Mouse (Mus musculus): ENCODE data around the gene Gse1. TPM values are rescaled to one million over a fixed set of nuclear protein-coding genes. Genes with fewer than 3 reads are reported as not detected.

Gse1 gene
- polyA plus RNA-seq, 1 experiment from 2014 or later = 20.7 TPM

DNA sequence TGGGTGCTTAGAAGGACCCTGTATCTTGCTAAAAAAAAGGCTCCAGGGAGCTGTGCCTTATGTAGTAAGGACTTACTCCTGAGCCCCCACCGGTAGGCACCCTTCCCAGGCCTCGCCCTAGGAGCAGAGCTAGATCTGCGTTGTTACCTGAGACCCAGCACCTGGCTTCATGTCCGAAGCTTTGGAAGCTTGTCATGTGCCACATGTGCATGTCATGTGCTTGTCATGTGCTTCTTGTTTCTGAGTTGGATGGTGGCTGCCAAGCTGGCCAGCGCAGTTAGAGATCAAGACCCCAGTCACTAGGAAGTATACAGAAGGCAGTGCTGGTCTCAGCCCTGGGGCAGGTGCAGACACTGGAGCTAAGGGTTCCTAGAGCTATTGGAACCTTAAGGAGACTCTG is 273.2 kb downstream of the Gse1 start:
- peaks cover 21% of the 10 kb centered on the region; the same call in 1 of the 2 replicates for H3K27me3 ChIP-seq (ENCODE audit: control insufficient read depth, insufficient read depth, low read length)
- no peaks in the 10 kb centered on the region for H3K9me3 ChIP-seq (ENCODE audit: control insufficient read depth, low read length)
- H3K9ac ChIP-seq (ENCODE audit: low read length) = no peak overlapping the region
- ATAC-seq (ENCODE audit: low FRiP score) (no peak), DNase-seq (ENCODE audit: low spot score, missing footprints) (no peak)
- H3K4me3 ChIP-seq (ENCODE audit: low read depth, low read length) = no peak overlapping the region
- WGBS = 91% methylated on average over 5 of the region's 5 CpGs
- peaks cover 91% of the 10 kb centered on the region for H3K4me1 ChIP-seq (ENCODE audit: control insufficient read depth, insufficient read depth, low read length)
- no peaks in the 10 kb centered on the region for H3K36me3 ChIP-seq (ENCODE audit: control insufficient read depth, insufficient read depth, low read length)
- H3K4me2 ChIP-seq = no peak overlapping the region
- no peak overlapping the region for H3K27ac ChIP-seq (ENCODE audit: low read depth, low read length)

- H3K27ac ChIP-seq (ENCODE audit: low read depth, low read length) = no peak overlapping the region
- no peak overlapping the region for H3K9ac ChIP-seq (ENCODE audit: low read length)
- ATAC-seq (ENCODE audit: low FRiP score) = no peak
- no peak for DNase-seq (ENCODE audit: low spot score, missing footprints)
- 63% methylated on average over 5 of the region's 5 CpGs for WGBS
- H3K4me2 ChIP-seq = no peak overlapping the region
- H3K36me3 ChIP-seq (ENCODE audit: control insufficient read depth, insufficient read depth, low read length) = no peaks in the 10 kb centered on the region
- peaks cover 90% of the 10 kb centered on the region for H3K4me1 ChIP-seq (ENCODE audit: control insufficient read depth, insufficient read depth, low read length)
- H3K4me3 ChIP-seq (ENCODE audit: low read depth, low read length) = no peak overlapping the region
- H3K9me3 ChIP-seq (ENCODE audit: control insufficient read depth, low read length) = no peaks in the 10 kb centered on the region
- peaks cover 17% of the 10 kb centered on the region; the same call in 1 of the 2 replicates for H3K27me3 ChIP-seq (ENCODE audit: control insufficient read depth, insufficient read depth, low read length)
Measured at GRCm38 (mm10) chr8:120502428-120502827, 274.2 kb downstream of the Gse1 start.

DNA sequence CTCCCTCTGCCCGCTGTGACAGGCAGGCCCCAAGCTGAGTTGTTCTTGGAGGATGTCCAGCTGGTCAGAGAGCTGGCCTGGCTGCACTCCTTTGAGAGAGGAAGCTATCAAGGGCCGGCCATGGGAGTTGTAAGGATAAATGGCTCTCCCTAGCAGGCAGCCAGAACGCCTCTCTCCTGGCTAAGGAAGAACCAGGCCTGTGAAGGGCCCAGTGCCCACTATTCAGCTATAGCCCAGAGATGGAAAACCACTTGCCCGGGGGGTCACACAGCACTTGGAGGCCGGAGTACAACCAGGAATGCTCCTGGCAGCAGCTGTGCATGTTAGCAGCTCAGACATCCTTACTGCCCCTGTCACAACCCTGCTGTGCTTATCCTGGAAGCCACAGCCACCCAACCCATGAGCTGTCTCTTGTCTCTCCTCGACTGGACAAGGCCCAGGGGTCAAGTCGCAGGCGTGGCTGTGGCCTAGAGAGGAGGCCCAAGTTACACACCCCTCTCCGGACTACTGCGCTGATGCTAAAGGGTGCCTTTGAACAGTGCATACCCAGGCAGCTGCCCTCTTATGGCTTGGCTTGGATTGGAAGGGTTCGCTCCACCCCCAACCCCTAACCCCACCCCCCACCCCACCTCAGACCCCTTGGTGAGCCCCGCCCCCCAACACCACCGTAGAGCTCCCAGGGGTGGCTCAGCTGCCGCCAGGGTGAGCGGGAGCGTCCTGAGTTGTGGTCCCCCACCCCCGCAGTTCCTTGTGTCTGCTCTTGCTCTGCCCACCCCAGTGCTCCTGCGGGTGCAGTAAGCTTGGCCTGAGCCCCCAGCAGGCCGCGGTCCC is 276.2 kb downstream of the Gse1 start:
- Histone ChIP-seq H3K9ac (ENCODE audit: low read length) (peak overlapping the region; percentile 42), H3K36me3 (ENCODE audit: control insufficient read depth, insufficient read depth, low read length) (no peaks in the 10 kb centered on the region), H3K27me3 (ENCODE audit: control insufficient read depth, insufficient read depth, low read length) (peaks cover 17% of the 10 kb centered on the region; the same call in 1 of the 2 replicates), H3K9me3 (ENCODE audit: control insufficient read depth, low read length) (no peaks in the 10 kb centered on the region), H3K27ac (ENCODE audit: low read depth, low read length) (peak overlapping the region; percentile 89), H3K4me2 (peak overlapping the region; percentile 48), H3K4me1 (ENCODE audit: control insufficient read depth, insufficient read depth, low read length) (peaks cover 91% of the 10 kb centered on the region), H3K4me3 (ENCODE audit: low read depth, low read length) (peak overlapping the region; percentile 15; the same call in 1 of the 2 replicates)
- ATAC-seq (ENCODE audit: low FRiP score) (no peak; the same call in 1 of the 2 replicates), DNase-seq (ENCODE audit: low spot score, missing footprints) (peak; percentile 95)
- 4% methylated on average over 20 of the region's 20 CpGs for WGBS

- Histone ChIP-seq H3K27me3 (ENCODE audit: control insufficient read depth, insufficient read depth, low read length) (peaks cover 12% of the 10 kb centered on the region; the same call in 1 of the 2 replicates), H3K9ac (ENCODE audit: low read length) (peak overlapping the region; percentile 42), H3K4me2 (peak overlapping the region; percentile 48), H3K9me3 (ENCODE audit: control insufficient read depth, low read length) (no peaks in the 10 kb centered on the region), H3K36me3 (ENCODE audit: control insufficient read depth, insufficient read depth, low read length) (no peaks in the 10 kb centered on the region), H3K4me3 (ENCODE audit: low read depth, low read length) (peak overlapping the region; percentile 15; the same call in 1 of the 2 replicates), H3K27ac (ENCODE audit: low read depth, low read length) (peak overlapping the region; percentile 89), H3K4me1 (ENCODE audit: control insufficient read depth, insufficient read depth, low read length) (peaks cover 92% of the 10 kb centered on the region)
- peak; percentile 43 for ATAC-seq (ENCODE audit: low FRiP score)
- WGBS = 2% methylated on average over 19 of the region's 19 CpGs
- peak; percentile 95 for DNase-seq (ENCODE audit: low spot score, missing footprints)
Measured at GRCm38 (mm10) chr8:120505082-120505511, 276.8 kb downstream of the Gse1 start.

DNA sequence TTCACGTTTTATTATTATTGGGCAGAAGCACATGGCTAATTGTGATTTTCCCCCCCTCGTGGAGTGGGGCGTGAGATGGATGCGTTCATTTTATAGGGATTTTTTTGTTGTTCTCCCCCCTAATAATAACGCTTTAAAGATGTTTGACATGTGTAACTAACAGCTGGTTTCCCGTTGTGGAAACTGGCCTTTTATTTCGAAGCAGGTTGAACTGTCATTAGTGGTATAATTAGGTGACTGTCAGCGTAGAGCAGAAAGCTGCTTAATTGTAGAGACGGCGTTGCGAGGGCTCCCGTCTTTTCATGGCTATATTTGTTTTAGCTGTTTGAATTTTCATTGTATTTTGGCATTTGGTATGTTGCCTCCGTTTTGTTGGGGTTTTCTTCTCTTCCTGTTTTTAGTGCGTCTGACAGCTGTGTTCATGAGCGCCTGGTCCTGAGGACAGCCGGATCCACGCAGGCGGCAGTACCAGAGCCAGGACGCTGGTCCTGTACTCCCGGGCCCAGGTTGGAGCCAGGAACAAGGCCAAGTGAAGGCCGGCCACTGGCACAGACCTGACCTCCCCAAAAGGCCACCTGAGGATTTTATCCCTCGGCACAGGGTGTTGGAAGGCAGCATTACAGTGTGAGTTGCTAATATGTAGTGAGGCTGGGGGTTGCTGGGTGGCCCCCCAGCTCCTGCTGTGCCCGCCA is 277.5 kb downstream of the Gse1 start:
- DNase-seq (ENCODE audit: low spot score, missing footprints) = no peak
- Histone ChIP-seq H3K9ac (ENCODE audit: low read length) (peak overlapping the region; percentile 42), H3K4me1 (ENCODE audit: control insufficient read depth, insufficient read depth, low read length) (peaks cover 93% of the 10 kb centered on the region), H3K27ac (ENCODE audit: low read depth, low read length) (peak overlapping the region; percentile 89), H3K27me3 (ENCODE audit: control insufficient read depth, insufficient read depth, low read length) (peaks cover 12% of the 10 kb centered on the region; the same call in 1 of the 2 replicates), H3K36me3 (ENCODE audit: control insufficient read depth, insufficient read depth, low read length) (no peaks in the 10 kb centered on the region), H3K4me3 (ENCODE audit: low read depth, low read length) (peak overlapping the region; percentile 15; the same call in 1 of the 2 replicates), H3K4me2 (peak overlapping the region; percentile 48), H3K9me3 (ENCODE audit: control insufficient read depth, low read length) (no peaks in the 10 kb centered on the region)
- WGBS = 10% methylated on average over 23 of the region's 23 CpGs
- ATAC-seq (ENCODE audit: low FRiP score) = no peak

- WGBS = 33% methylated on average over 2 of the region's 2 CpGs
- H3K27ac ChIP-seq (ENCODE audit: low read depth, low read length) = no peak overlapping the region
Measured at GRCm38 (mm10) chr8:120506562-120506961, 278.3 kb downstream of the Gse1 start.

GRCm38 (mm10) chr8:120507290-120507689 is 279.0 kb downstream of the Gse1 start:
- H3K36me3 ChIP-seq (ENCODE audit: control insufficient read depth, insufficient read depth, low read length) = no peaks in the 10 kb centered on the region
- DNase-seq (ENCODE audit: low spot score, missing footprints) = no peak
- 0 out of 2 replicates have a peak overlapping the region, but pooled peaks have one; percentile 40 for H3K27ac ChIP-seq (ENCODE audit: low read depth, low read length)
- no peak overlapping the region for H3K4me2 ChIP-seq
- H3K27me3 ChIP-seq (ENCODE audit: control insufficient read depth, insufficient read depth, low read length) = peaks cover 14% of the 10 kb centered on the region; the same call in 1 of the 2 replicates
- WGBS = 87% methylated on average over 9 of the region's 9 CpGs
- peaks cover 99% of the 10 kb centered on the region for H3K4me1 ChIP-seq (ENCODE audit: control insufficient read depth, insufficient read depth, low read length)
- H3K4me3 ChIP-seq (ENCODE audit: low read depth, low read length) = no peak overlapping the region
- no peak for ATAC-seq (ENCODE audit: low FRiP score)
- no peak overlapping the region for H3K9ac ChIP-seq (ENCODE audit: low read length)
- H3K9me3 ChIP-seq (ENCODE audit: control insufficient read depth, low read length) = no peaks in the 10 kb centered on the region

More at GRCm38 (mm10) chr8:120506562-120506961, 278.3 kb downstream of the Gse1 start:
- DNase-seq (ENCODE audit: low spot score, missing footprints) = no peak
- Histone ChIP-seq H3K4me2 (peak overlapping the region; percentile 48; the same call in 1 of the 2 replicates), H3K4me1 (ENCODE audit: control insufficient read depth, insufficient read depth, low read length) (peaks cover 93% of the 10 kb centered on the region), H3K9ac (ENCODE audit: low read length) (peak overlapping the region; percentile 36; the same call in 1 of the 2 replicates), H3K9me3 (ENCODE audit: control insufficient read depth, low read length) (no peaks in the 10 kb centered on the region), H3K27me3 (ENCODE audit: control insufficient read depth, insufficient read depth, low read length) (peaks cover 8% of the 10 kb centered on the region; the same call in 1 of the 2 replicates), H3K4me3 (ENCODE audit: low read depth, low read length) (no peak overlapping the region), H3K36me3 (ENCODE audit: control insufficient read depth, insufficient read depth, low read length) (no peaks in the 10 kb centered on the region)
- ATAC-seq (ENCODE audit: low FRiP score) = no peak

- H3K4me1 ChIP-seq (ENCODE audit: control insufficient read depth, insufficient read depth, low read length) = peaks cover 98% of the 10 kb centered on the region
- H3K4me3 ChIP-seq (ENCODE audit: low read depth, low read length) = peak overlapping the region; percentile 16
- peak overlapping the region; percentile 49 for H3K4me2 ChIP-seq
- peak; percentile 98 for DNase-seq (ENCODE audit: low spot score, missing footprints)
- WGBS = under 1% methylated on average over 21 of the region's 21 CpGs
- ATAC-seq (ENCODE audit: low FRiP score) = peak; percentile 88
- H3K9me3 ChIP-seq (ENCODE audit: control insufficient read depth, low read length) = no peaks in the 10 kb centered on the region
- H3K27me3 ChIP-seq (ENCODE audit: control insufficient read depth, insufficient read depth, low read length) = peaks cover 8% of the 10 kb centered on the region; the same call in 1 of the 2 replicates
- H3K27ac ChIP-seq (ENCODE audit: low read depth, low read length) = peak overlapping the region; percentile 76
- H3K9ac ChIP-seq (ENCODE audit: low read length) = peak overlapping the region; percentile 41
- H3K36me3 ChIP-seq (ENCODE audit: control insufficient read depth, insufficient read depth, low read length) = no peaks in the 10 kb centered on the region
Measured at GRCm38 (mm10) chr8:120509136-120510034, 281.1 kb downstream of the Gse1 start.
